Mouse (Mus musculus) liver, adult 2 months (tissue): ENCODE measurements around the gene Nr3c2. TPM values are rescaled to one million over a fixed set of nuclear protein-coding genes. Genes with fewer than 3 reads are reported as not detected.

ENCODE experiments used
- DNase-seq: peaks from one replicate; pipeline ENCODE4 v3.0.0-alpha.2; 2011; ENCODE audit warnings: low read depth, low spot score; ENCODE audit errors: extremely low read depth
- H3K27ac ChIP-seq: fragments of 200-500 bp; replicated peaks from 2 replicates; pipeline ENCODE4 v1.5.1; 2012; ENCODE audit warnings: low read depth, mild to moderate bottlenecking, control low read depth, inconsistent platforms, low read length; ENCODE audit not compliant: insufficient read depth
- H3K27me3 ChIP-seq: fragments of 200-500 bp; 2 replicates; pipeline ENCODE4 v1.6.1; 2012; ENCODE audit warnings: mild to moderate bottlenecking, moderate library complexity, low read length, inconsistent platforms; ENCODE audit not compliant: control insufficient read depth, insufficient read depth
- H3K36me3 ChIP-seq: fragments of 200-500 bp; 2 replicates; pipeline ENCODE4 v1.6.1; 2012; ENCODE audit warnings: low read length, inconsistent platforms; ENCODE audit not compliant: control insufficient read depth, insufficient read depth
- H3K4me1 ChIP-seq: fragments of 200-500 bp; 2 replicates; pipeline ENCODE4 v1.6.1; 2011; ENCODE audit warnings: low read length; ENCODE audit not compliant: control insufficient read depth, insufficient read depth
- H3K4me3 ChIP-seq: fragments of 200-500 bp; 2 replicates; pipeline ENCODE4 v1.5.1; 2011; ENCODE audit warnings: low read depth, mild to moderate bottlenecking, control low read depth, low read length, moderate library complexity; ENCODE audit not compliant: insufficient read depth
- H3K79me2 ChIP-seq: fragments of 200-500 bp; 2 replicates; pipeline ENCODE4 v1.6.1; 2012; ENCODE audit warnings: inconsistent platforms, mild to moderate bottlenecking, low read length, moderate library complexity; ENCODE audit not compliant: control insufficient read depth, insufficient read depth
- H3K9ac ChIP-seq: fragments of 200-500 bp; 2 replicates; pipeline ENCODE4 v1.6.1; 2012; ENCODE audit warnings: low read depth, mild to moderate bottlenecking, control low read depth, inconsistent platforms, low read length
- CTCF ChIP-seq: fragments of 200-500 bp; IDR thresholded peaks from 2 replicates; pipeline ENCODE4 v1.5.1; 2011; ENCODE audit warnings: low read depth, low read length, control low read depth
- POLR2A ChIP-seq: fragments of 200-500 bp; IDR thresholded peaks from 2 replicates; pipeline ENCODE4 v1.6.1; 2011; ENCODE audit warnings: low read length, control low read depth; ENCODE audit not compliant: insufficient read depth; ENCODE audit errors: extremely low read depth
- WGBS: fragments of 180-500 bp; shearing (Covaris S2); methylation state at CpG from one replicate; pipeline ENCODE4 v1.1.7; 2018; 5-methylcytosine and 5-hydroxymethylcytosine counted together
- polyA plus RNA-seq: library from polyadenylated mRNA; depleted of rRNA; stranded (reverse); fragments of >200 nt; gene quantifications from 2 replicates; pipeline ENCODE4 v1.2.3, GENCODE M21; 2012
- total RNA-seq: library from RNA; depleted of rRNA; stranded (reverse); fragments of >200 nt; gene quantifications from 2 replicates; pipeline ENCODE4 v1.2.3, GENCODE M21; 2014

Nr3c2 gene
- total and polyA plus RNA-seq, 2 experiments = 4.7 to 14.8 TPM

- H3K27ac ChIP-seq = peak overlapping the region; percentile 81
- DNase-seq = peak; percentile 64
- TF ChIP-seq POLR2A (peak; percentile 39; the same call in 1 of the 2 replicates), CTCF (0 out of 2 replicates have a peak, but pooled peaks have one; percentile 23)
Observed at GRCm38 (mm10) chr8:76898721-76899410, 376 bp upstream of the Nr3c2 start.

GRCm38 (mm10) chr8:76900155-76901141 is 1.2 kb downstream of the Nr3c2 start:
- H3K9ac ChIP-seq = peak overlapping the region; percentile 62
- no peak for TF ChIP-seq POLR2A
- no peak for TF ChIP-seq CTCF
- peak overlapping the region; percentile 59 for H3K4me3 ChIP-seq
- H3K79me2 ChIP-seq = no peaks in the 10 kb centered on the region
- under 1% methylated on average over 58 of the region's 58 CpGs for WGBS
- peaks cover 2% of the 10 kb centered on the region; the same call in 1 of the 2 replicates for H3K4me1 ChIP-seq
- H3K27ac ChIP-seq = peak overlapping the region; percentile 81
- H3K27me3 ChIP-seq = no peaks in the 10 kb centered on the region
- no peaks in the 10 kb centered on the region for H3K36me3 ChIP-seq
- peak; percentile 33 for DNase-seq

More at GRCm38 (mm10) chr8:76898721-76899410, 376 bp upstream of the Nr3c2 start:
- under 1% methylated on average over 52 of the region's 60 CpGs for WGBS
- Histone ChIP-seq H3K9ac (peak overlapping the region; percentile 62), H3K4me3 (peak overlapping the region; percentile 59), H3K79me2 (no peaks in the 10 kb centered on the region), H3K36me3 (no peaks in the 10 kb centered on the region), H3K4me1 (peaks cover 2% of the 10 kb centered on the region; the same call in 1 of the 2 replicates), H3K27me3 (no peaks in the 10 kb centered on the region)

GRCm38 (mm10) chr8:76901430-76902204 is 2.4 kb downstream of the Nr3c2 start:
- Histone ChIP-seq H3K4me3 (peak overlapping the region; percentile 66), H3K27me3 (no peaks in the 10 kb centered on the region), H3K36me3 (no peaks in the 10 kb centered on the region), H3K4me1 (peaks cover 2% of the 10 kb centered on the region; the same call in 1 of the 2 replicates), H3K79me2 (no peaks in the 10 kb centered on the region), H3K27ac (peak overlapping the region; percentile 82), H3K9ac (peak overlapping the region; percentile 75)
- DNase-seq = peak; percentile 95
- under 1% methylated on average over 40 of the region's 41 CpGs for WGBS
- no peak for TF ChIP-seq CTCF
- peak; percentile 99 for TF ChIP-seq POLR2A

- WGBS = under 1% methylated on average over 34 of the region's 35 CpGs
- no peaks in the 10 kb centered on the region for H3K27me3 ChIP-seq
- peak overlapping the region; percentile 75 for H3K4me3 ChIP-seq
- no peaks in the 10 kb centered on the region for H3K79me2 ChIP-seq
- peak; percentile 22 for DNase-seq
- H3K36me3 ChIP-seq = no peaks in the 10 kb centered on the region
- H3K9ac ChIP-seq = peak overlapping the region; percentile 84
- H3K27ac ChIP-seq = peak overlapping the region; percentile 53
- TF ChIP-seq POLR2A (peak; percentile 86), CTCF (no peak)
- H3K4me1 ChIP-seq = peaks cover 2% of the 10 kb centered on the region; the same call in 1 of the 2 replicates
Observed at GRCm38 (mm10) chr8:76902205-76903078, 3.2 kb downstream of the Nr3c2 start.

GRCm38 (mm10) chr8:76911206-76911605 is 12.0 kb downstream of the Nr3c2 start:
- no peak overlapping the region for H3K4me3 ChIP-seq
- TF ChIP-seq POLR2A = no peak
- no peak for TF ChIP-seq CTCF
- DNase-seq = no peak

More at GRCm38 (mm10) chr8:76911206-76911605, 12.0 kb downstream of the Nr3c2 start:
- Histone ChIP-seq H3K27ac (no peak overlapping the region), H3K36me3 (peaks cover 15% of the 10 kb centered on the region), H3K9ac (no peak overlapping the region), H3K4me1 (peaks cover 12% of the 10 kb centered on the region), H3K79me2 (peaks cover 17% of the 10 kb centered on the region), H3K27me3 (no peaks in the 10 kb centered on the region)
